Mouse (Mus musculus) testis, adult 2 months (tissue): ENCODE measurements at regions not wholly inside any gene's neighbourhood (a gene's known extent, or its start where the extent isn't known, plus 50 kb on each side); places are given as distances from the start of the nearest gene placed in this dataset.

Experiments
- CTCF ChIP-seq: fragments of 200-500 bp; IDR thresholded peaks from 2 replicates; pipeline ENCODE4 v1.5.1; 2012; ENCODE audit warnings: low read depth, mild to moderate bottlenecking, inconsistent platforms, low read length, moderate library complexity; ENCODE audit not compliant: control insufficient read depth, insufficient read depth, insufficient replicate concordance
- POLR2A ChIP-seq: fragments of 200-500 bp; IDR thresholded peaks from 2 replicates; pipeline ENCODE4 v1.6.1; 2012; ENCODE audit warnings: low read depth, mild to moderate bottlenecking, inconsistent platforms, low read length, moderate library complexity; ENCODE audit not compliant: control insufficient read depth

- TF ChIP-seq POLR2A (no peak), CTCF (no peak)
These were observed 69.2 kb downstream of the Ackr3 start for GRCm38 (mm10) chr1:90272830-90273628.
